Mouse (Mus musculus) MEL (cell line): ENCODE measurements around the gene Slc25a11. TPM values are rescaled to one million over a fixed set of nuclear protein-coding genes. Genes with fewer than 3 reads are reported as not detected.

Source experiments
- DNase-seq: peaks from one replicate; pipeline ENCODE4 v3.0.0; 2011; ENCODE audit warnings: low read depth, low spot score
- H3K27ac ChIP-seq: 2 replicates; pipeline ENCODE4 v1.5.1; 2012; ENCODE audit warnings: low read depth, mild to moderate bottlenecking, control low read depth, low read length, moderate library complexity; ENCODE audit not compliant: control insufficient read depth
- H3K27me3 ChIP-seq, 2 experiments: fragments of 150-350 bp in 1 of 2; sonication (generic) in 1 of 2; 2 replicates each; pipeline ENCODE4 v1.6.1; 2012; ENCODE audit warnings: low read length in 2 of 2, mild to moderate bottlenecking in 2 of 2, improper control_type of control experiment in 1 of 2, moderate library complexity in 1 of 2; ENCODE audit not compliant: insufficient read depth in 2 of 2, control insufficient read depth in 1 of 2
- H3K36me3 ChIP-seq, 2 experiments: 2 replicates each; pipeline ENCODE4 v1.6.1; 2012 to 2014; ENCODE audit warnings: low read length in 2 of 2, improper control_type of control experiment in 1 of 2, inconsistent platforms in 1 of 2, mild to moderate bottlenecking in 1 of 2; ENCODE audit not compliant: insufficient read depth in 2 of 2, control insufficient read depth in 1 of 2
- H3K4me1 ChIP-seq, 2 experiments: fragments of 150-350 bp in 1 of 2; sonication (generic) in 1 of 2; 2 replicates each; pipeline ENCODE4 v1.6.1; 2012; ENCODE audit warnings: low read length in 2 of 2, improper control_type of control experiment in 1 of 2, mild to moderate bottlenecking in 1 of 2; ENCODE audit not compliant: insufficient read depth in 2 of 2, control insufficient read depth in 1 of 2
- H3K4me3 ChIP-seq, 2 experiments: fragments of 150-350 bp in 1 of 2; sonication (generic) in 1 of 2; 2 replicates each; pipeline ENCODE4 v1.5.1; 2012; ENCODE audit warnings: low read depth in 2 of 2, low read length in 2 of 2, mild to moderate bottlenecking in 2 of 2, moderate library complexity in 2 of 2, control low read depth in 1 of 2, improper control_type of control experiment in 1 of 2; ENCODE audit not compliant: control insufficient read depth in 1 of 2, insufficient read depth in 1 of 2
- H3K79me2 ChIP-seq: 2 replicates; pipeline ENCODE4 v1.6.1; 2012; ENCODE audit warnings: mild to moderate bottlenecking, low read length, moderate library complexity; ENCODE audit not compliant: control insufficient read depth, poor library complexity, insufficient read depth
- H3K9ac ChIP-seq: 2 replicates; pipeline ENCODE4 v1.6.1; 2012; ENCODE audit warnings: low read depth, mild to moderate bottlenecking, control low read depth, low read length, moderate library complexity; ENCODE audit not compliant: control insufficient read depth, poor library complexity, severe bottlenecking
- H3K9me3 ChIP-seq: fragments of 150-350 bp; sonication (generic); replicated peaks from 2 replicates; pipeline ENCODE4 v1.6.1; 2012; ENCODE audit warnings: mild to moderate bottlenecking, low read length, improper control_type of control experiment, moderate library complexity; ENCODE audit not compliant: insufficient read depth
- BHLHE40 ChIP-seq: IDR thresholded peaks from 2 replicates; pipeline ENCODE4 v1.6.1; 2012; ENCODE audit warnings: low read depth, mild to moderate bottlenecking, inconsistent platforms, low read length, improper control_type of control experiment, borderline replicate concordance
- CHD1 ChIP-seq: IDR thresholded peaks from 2 replicates; pipeline ENCODE4 v1.6.1; 2012; ENCODE audit warnings: low read depth, mild to moderate bottlenecking, inconsistent platforms, low read length, improper control_type of control experiment
- CHD2 ChIP-seq: IDR thresholded peaks from 2 replicates; pipeline ENCODE4 v1.6.1; 2011; ENCODE audit warnings: low read length, improper control_type of control experiment
- ELF1 ChIP-seq: IDR thresholded peaks from 2 replicates; pipeline ENCODE4 v1.6.1; 2014; ENCODE audit warnings: low read depth, mild to moderate bottlenecking, inconsistent platforms, low read length, improper control_type of control experiment, moderate library complexity
- EP300 ChIP-seq, 2 experiments: IDR thresholded peaks; 2 replicates each; pipeline ENCODE4 v1.6.1; 2011; ENCODE audit warnings: improper control_type of control experiment in 2 of 2, low read length in 2 of 2, low read depth in 1 of 2, mild to moderate bottlenecking in 1 of 2
- ETS1 ChIP-seq: IDR thresholded peaks from 2 replicates; pipeline ENCODE4 v1.6.1; 2012; ENCODE audit warnings: low read depth, mild to moderate bottlenecking, inconsistent platforms, low read length, improper control_type of control experiment, moderate library complexity
- HCFC1 ChIP-seq: IDR thresholded peaks from 2 replicates; pipeline ENCODE4 v1.6.1; 2012; ENCODE audit warnings: low read depth, mild to moderate bottlenecking, inconsistent platforms, low read length, improper control_type of control experiment, moderate library complexity
- JUND ChIP-seq: IDR thresholded peaks from 2 replicates; pipeline ENCODE4 v1.6.1; 2011; ENCODE audit warnings: low read depth, mild to moderate bottlenecking, improper control_type of control experiment, low read length
- KAT2A ChIP-seq: conservative IDR thresholded peaks from 2 replicates; pipeline ENCODE4 v1.6.1; 2012; ENCODE audit warnings: low read depth, low read length, improper control_type of control experiment, inconsistent platforms
- MAFK ChIP-seq: IDR thresholded peaks from 2 replicates; pipeline ENCODE4 v1.6.1; 2011; ENCODE audit warnings: low read depth, mild to moderate bottlenecking, low read length, improper control_type of control experiment, borderline replicate concordance
- MAX ChIP-seq: IDR thresholded peaks from 2 replicates; pipeline ENCODE4 v1.6.1; 2011; ENCODE audit warnings: low read length, improper control_type of control experiment
- MAZ ChIP-seq: IDR thresholded peaks from 2 replicates; pipeline ENCODE4 v1.6.1; 2012; ENCODE audit warnings: low read depth, mild to moderate bottlenecking, inconsistent platforms, low read length, improper control_type of control experiment
- MEF2A ChIP-seq: IDR thresholded peaks from 2 replicates; pipeline ENCODE4 v1.6.1; 2014; ENCODE audit warnings: low read depth, mild to moderate bottlenecking, inconsistent platforms, low read length, improper control_type of control experiment; ENCODE audit not compliant: poor library complexity, insufficient replicate concordance, severe bottlenecking; ENCODE audit errors: extremely low read depth
- MXI1 ChIP-seq: IDR thresholded peaks from 2 replicates; pipeline ENCODE4 v1.6.1; 2011; ENCODE audit warnings: mild to moderate bottlenecking, low read depth, low read length, improper control_type of control experiment
- POLR2A ChIP-seq, 2 experiments: IDR thresholded peaks; 2 replicates each; pipeline ENCODE4 v1.6.1; 2011 to 2012; ENCODE audit warnings: low read length in 2 of 2, mild to moderate bottlenecking in 2 of 2, control low read depth in 1 of 2, improper control_type of control experiment in 1 of 2, low read depth in 1 of 2, moderate library complexity in 1 of 2; ENCODE audit not compliant: control insufficient read depth in 1 of 2, insufficient read depth in 1 of 2, poor library complexity in 1 of 2
- POLR2AphosphoS2 ChIP-seq: IDR thresholded peaks from 2 replicates; pipeline ENCODE4 v1.6.1; 2011; ENCODE audit warnings: low read length, improper control_type of control experiment
- POLR2AphosphoS5 ChIP-seq: IDR thresholded peaks from 2 replicates; pipeline ENCODE4 v1.6.1; 2012; ENCODE audit warnings: low read depth, borderline replicate concordance, mild to moderate bottlenecking, inconsistent platforms, low read length, moderate library complexity, mixed read lengths
- SIN3A ChIP-seq: IDR thresholded peaks from 2 replicates; pipeline ENCODE4 v1.6.1; 2012; ENCODE audit warnings: low read length, improper control_type of control experiment, inconsistent platforms
- SMC3 ChIP-seq: IDR thresholded peaks from 2 replicates; pipeline ENCODE4 v1.6.1; 2011; ENCODE audit warnings: low read depth, low read length, improper control_type of control experiment
- TBP ChIP-seq: IDR thresholded peaks from 2 replicates; pipeline ENCODE4 v1.8.0; 2011; ENCODE audit warnings: low read depth, low read length, improper control_type of control experiment
- TCF12 ChIP-seq: IDR thresholded peaks from 2 replicates; pipeline ENCODE4 v1.6.1; 2014; ENCODE audit warnings: low read depth, mild to moderate bottlenecking, inconsistent platforms, low read length, improper control_type of control experiment, moderate library complexity
- UBTF ChIP-seq: IDR thresholded peaks from 2 replicates; pipeline ENCODE4 v1.6.1; 2012; ENCODE audit warnings: low read depth, mild to moderate bottlenecking, inconsistent platforms, low read length, improper control_type of control experiment, moderate library complexity, borderline replicate concordance; ENCODE audit not compliant: insufficient read depth
- USF1 ChIP-seq: IDR thresholded peaks from 2 replicates; pipeline ENCODE4 v1.6.1; 2014; ENCODE audit warnings: low read depth, mild to moderate bottlenecking, inconsistent platforms, low read length, improper control_type of control experiment, moderate library complexity
- ZKSCAN1 ChIP-seq: IDR thresholded peaks from 2 replicates; pipeline ENCODE4 v1.6.1; 2012; ENCODE audit warnings: low read depth, mild to moderate bottlenecking, inconsistent platforms, low read length, improper control_type of control experiment, moderate library complexity
- polyA plus RNA-seq, 2 experiments: library from polyadenylated mRNA; stranded (reverse) in 1 of 2; unstranded in 1 of 2; fragments of >175 nt in 1 of 2; fragments of >200 nt in 1 of 2; gene quantifications; 2 replicates each; pipeline versions ENCODE4 v1.2.1 to v1.2.4; 2012; ENCODE audit warnings: low replicate concordance in 2 of 2, low read depth in 1 of 2; ENCODE audit not compliant: insufficient read length in 2 of 2, insufficient read depth in 1 of 2, missing spikeins in 1 of 2
- total RNA-seq: library from RNA; depleted of rRNA; stranded (reverse); fragments of 300-350 nt; gene quantifications from 2 replicates; pipeline ENCODE4 v1.2.3, GENCODE M21; 2012

The Slc25a11 gene
- total and polyA plus RNA-seq, 3 experiments = 96.3 to 145 (median 114) TPM

DNA sequence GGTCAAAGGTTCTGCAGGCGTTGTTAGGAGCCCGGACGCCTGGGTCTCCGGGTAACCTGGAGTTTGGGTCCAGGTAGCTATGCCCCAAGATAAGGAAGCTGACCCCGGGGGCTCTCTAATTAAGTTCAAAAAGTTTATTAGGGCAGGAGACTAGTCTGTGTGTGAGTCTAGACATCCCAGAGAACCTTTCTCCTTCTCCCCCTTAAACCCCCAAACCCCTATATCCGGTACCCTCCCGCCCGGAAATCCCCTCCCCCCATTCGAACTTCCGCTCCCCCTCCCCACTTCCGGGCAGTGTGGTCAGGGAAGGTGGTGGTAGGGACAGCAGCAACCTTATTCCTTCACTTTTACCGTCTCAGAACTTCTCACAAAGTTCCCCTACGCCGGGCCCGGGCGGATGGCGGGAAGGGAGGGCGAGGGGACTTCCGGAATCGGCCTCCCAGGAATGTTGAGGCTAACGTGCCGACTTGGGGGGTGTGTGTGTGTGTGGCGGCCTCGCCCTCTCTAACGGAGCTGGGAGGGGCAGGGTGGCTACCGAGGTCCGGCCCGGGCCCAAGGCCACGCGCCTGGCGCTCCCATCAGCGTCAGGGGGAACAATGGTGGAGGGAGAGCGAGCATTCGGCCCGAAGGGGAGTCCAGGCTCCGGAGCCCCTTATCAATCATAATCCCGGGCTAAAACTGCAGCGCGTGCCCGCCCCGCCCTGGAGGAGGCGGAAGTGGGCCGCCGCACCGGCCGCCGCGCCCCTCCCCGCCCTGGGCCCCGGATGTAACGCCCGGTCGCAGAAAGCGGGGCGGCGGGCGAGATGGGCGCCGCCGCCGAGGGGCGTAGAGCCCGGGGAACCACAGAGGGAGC lies 6.3 kb upstream of the Slc25a11 start:
- Histone ChIP-seq H3K9ac (peak overlapping the region; percentile 99), H3K27me3 (no peaks in the 10 kb centered on the region), H3K79me2 (peaks cover 67% of the 10 kb centered on the region), H3K27ac (peak overlapping the region; percentile 97), H3K4me3 (peak overlapping the region; percentile 96 to 98), H3K4me1 (peaks cover 13 to 54% of the 10 kb centered on the region in 2 experiments), H3K36me3 (peaks cover 17 to 51% of the 10 kb centered on the region in 2 experiments), H3K9me3 (no peaks in the 10 kb centered on the region)
- DNase-seq = peak; percentile 84
- TF ChIP-seq ELF1 (peak; percentile 84), EP300 (IDR thresholded peaks at IDR 0.05; ENCODE audit: low read depth in 1 of 2, low read length in 2 of 2) (peak in 1 of 2 experiments; percentile 19; a peak in 1 of 4 replicates), CHD1 (no peak; the same call in 1 of the 2 replicates), USF1 (0 out of 2 replicates have a peak, but pooled peaks have one; percentile 13), POLR2AphosphoS2 (0 out of 2 replicates have a peak, but pooled peaks have one; percentile 5), SMC3 (no peak), POLR2AphosphoS5 (no peak; the same call in 1 of the 2 replicates), CHD2 (no peak), HCFC1 (peak; percentile 36; the same call in 1 of the 2 replicates), MEF2A (0 out of 2 replicates have a peak, but pooled peaks have one; percentile 25), SIN3A (peak; percentile 61; the same call in 1 of the 2 replicates), TCF12 (peak; percentile 38), ETS1 (peak; percentile 4; the same call in 1 of the 2 replicates), MAZ (peak; percentile 76; the same call in 1 of the 2 replicates), MAFK (no peak), KAT2A (no peak), UBTF (0 out of 2 replicates have a peak, but pooled peaks have one; percentile 56), ZKSCAN1 (no peak), POLR2A (IDR thresholded peaks at IDR 0.05; ENCODE audit: control insufficient read depth in 1 of 2, insufficient read depth in 1 of 2, low read depth in 1 of 2, low read length in 2 of 2, poor library complexity in 1 of 2) (peak in 1 of 2 experiments; percentile 41; a peak in 3 of 4 replicates), MAX (peak; percentile 34; the same call in 1 of the 2 replicates), TBP (peak; percentile 14), BHLHE40 (peak; percentile 68), JUND (no peak), MXI1 (peak; percentile 53)
